Mouse (Mus musculus): ENCODE data around the gene Clta. TPM values are rescaled to one million over a fixed set of nuclear protein-coding genes. Genes with fewer than 3 reads are reported as not detected.

Clta gene
- 166 and 172 TPM in 2 replicates for total RNA-seq (2021)
- long read RNA-seq, experiment 1, transcript Clta-206 (5 exons, 1,079 nt) = major isoform, 96 of 114 reads
- long read RNA-seq, experiment 1, transcript Clta-201 (5 exons, 1,031 nt) = minor isoform, 10 of 114 reads
- long read RNA-seq, experiment 1, partial matches to known transcripts = 1 of 114 reads
- long read RNA-seq, experiment 1, other reads (novel, unspliced or antisense) = 2 of 114 reads
- long read RNA-seq, experiment 2, transcript Clta-201 (5 exons, 1,031 nt) = minor isoform, 8 of 90 reads
- long read RNA-seq, experiment 2, transcript Clta-206 (5 exons, 1,079 nt) = major isoform, 70 of 90 reads
- long read RNA-seq, experiment 2, partial matches to known transcripts = 6 of 90 reads
- long read RNA-seq, experiment 2, other reads (novel, unspliced or antisense) = 2 of 90 reads

GRCm38 (mm10) chr4:44004126-44004525, at the start of gene Clta:
Gene Clta, plus strand, starts transcription at chr4:44004452.
- DNase-seq = no peak

GRCm38 (mm10) chr4:43957292-43957845, 46.9 kb upstream of the Clta start, which contains the start of gene Glipr2:
Gene Glipr2, plus strand, starts transcription at chr4:43957401.
- peak; percentile 91 for DNase-seq

GRCm38 (mm10) chr4:43957846-43958461, 46.3 kb upstream of the Clta start:
- DNase-seq = peak; percentile 53

- DNase-seq = no peak
Observed at GRCm38 (mm10) chr4:43959523-43960179, 44.6 kb upstream of the Clta start.

GRCm38 (mm10) chr4:43960207-43960606, 44.0 kb upstream of the Clta start:
- no peak for DNase-seq

- peak; percentile 58 for DNase-seq
Observed at GRCm38 (mm10) chr4:43964326-43964833, 39.9 kb upstream of the Clta start.

- DNase-seq = peak; percentile 54
Observed at GRCm38 (mm10) chr4:43964951-43965684, 39.1 kb upstream of the Clta start.

- DNase-seq = no peak
Observed at GRCm38 (mm10) chr4:43965856-43966535, 38.3 kb upstream of the Clta start.

GRCm38 (mm10) chr4:43968650-43969049, 35.6 kb upstream of the Clta start:
- peak; percentile 87 for DNase-seq

GRCm38 (mm10) chr4:43969373-43969772, 34.9 kb upstream of the Clta start:
- no peak for DNase-seq

GRCm38 (mm10) chr4:43970393-43971330, 33.6 kb upstream of the Clta start:
- DNase-seq = no peak

- DNase-seq = no peak
Observed at GRCm38 (mm10) chr4:43971541-43972136, 32.6 kb upstream of the Clta start.

- peak; percentile 71 for DNase-seq
Observed at GRCm38 (mm10) chr4:43972137-43972591, 32.1 kb upstream of the Clta start.

- peak; percentile 71 for DNase-seq
Observed at GRCm38 (mm10) chr4:43973526-43973981, 30.7 kb upstream of the Clta start.

GRCm38 (mm10) chr4:43974914-43975616, 29.2 kb upstream of the Clta start:
- DNase-seq = no peak

- DNase-seq = no peak
Observed at GRCm38 (mm10) chr4:43976223-43976740, 28.0 kb upstream of the Clta start.

- DNase-seq = peak; percentile 82
Observed at GRCm38 (mm10) chr4:43978521-43979443, 25.5 kb upstream of the Clta start.
